Mouse (Mus musculus) CH12.LX (cell line): Measurements from ENCODE around the gene Arfip1.

Experiments used
- CTCF ChIP-seq, 2 experiments: IDR thresholded peaks in 1 of 2; conservative IDR thresholded peaks in 1 of 2; 2 replicates each; pipeline ENCODE4 v1.5.1; 2011 to 2012; ENCODE audit warnings: low read depth in 2 of 2, low read length in 2 of 2, improper control_type of control experiment in 1 of 2, inconsistent platforms in 1 of 2, mild to moderate bottlenecking in 1 of 2, moderate library complexity in 1 of 2
- EP300 ChIP-seq: IDR thresholded peaks from 2 replicates; pipeline ENCODE4 v1.6.1; 2011; ENCODE audit warnings: low read length, improper control_type of control experiment
- JUND ChIP-seq: conservative IDR thresholded peaks from 2 replicates; pipeline ENCODE4 v1.6.1; 2011; ENCODE audit warnings: low read depth, low read length, improper control_type of control experiment
- MAFK ChIP-seq: IDR thresholded peaks from 2 replicates; pipeline ENCODE4 v1.6.1; 2011; ENCODE audit warnings: low read length, improper control_type of control experiment; ENCODE audit not compliant: insufficient replicate concordance
- MXI1 ChIP-seq: IDR thresholded peaks from 2 replicates; pipeline ENCODE4 v1.6.1; 2011; ENCODE audit warnings: mild to moderate bottlenecking, low read depth, low read length, improper control_type of control experiment
- NRF1 ChIP-seq: IDR thresholded peaks from 2 replicates; pipeline ENCODE4 v1.6.1; 2014; ENCODE audit warnings: low read depth, mild to moderate bottlenecking, inconsistent platforms, low read length, improper control_type of control experiment, moderate library complexity
- POLR2A ChIP-seq: IDR thresholded peaks from 2 replicates; pipeline ENCODE4 v1.6.1; 2011; ENCODE audit warnings: low read depth, mild to moderate bottlenecking, improper control_type of control experiment, low read length
- TBP ChIP-seq: conservative IDR thresholded peaks from 2 replicates; pipeline ENCODE4 v1.6.1; 2011; ENCODE audit warnings: low read depth, low read length, improper control_type of control experiment

DNA sequence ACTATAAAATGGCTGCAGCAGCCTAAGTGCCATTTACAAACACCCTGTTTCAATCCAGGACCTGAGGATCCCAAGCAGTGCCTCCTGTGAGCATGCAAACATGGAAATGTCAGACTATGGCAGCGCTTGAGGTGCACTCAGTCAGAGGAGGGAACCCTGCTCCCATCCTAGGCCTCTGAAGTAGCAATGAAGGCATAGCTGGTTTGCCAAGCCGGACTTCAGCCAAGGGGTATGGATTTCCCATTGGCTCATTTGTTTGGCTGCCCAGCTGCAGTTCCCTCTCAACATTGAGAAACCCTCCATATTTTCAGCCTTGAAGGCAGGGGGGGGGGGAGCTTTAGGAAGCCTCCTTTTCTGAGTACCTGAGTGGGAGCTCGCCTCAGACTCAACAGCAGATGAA, 24.1 kb downstream of the Arfip1 start:
- TF ChIP-seq POLR2A (no peak), MXI1 (no peak), CTCF (conservative IDR thresholded peaks at IDR 0.05 in 1 of 2, IDR thresholded peaks at IDR 0.05 in 1 of 2; ENCODE audit: low read depth in 2 of 2, low read length in 2 of 2) (no peak), MAFK (no peak), JUND (no peak), TBP (no peak), EP300 (no peak), NRF1 (no peak)
